Comparison of ENCODE assay signal across 9 mouse cellular contexts in genomic region chr8:125995101-125995986, GRCm38 (mm10). TPM values are rescaled to one million over a fixed set of nuclear protein-coding genes. Genes with fewer than 3 reads are reported as not detected.
A peak's percentile ranks its signal among the peaks of the same experiment; 100 is the strongest.
DNase-seq lines count a peak whose midpoint lies in the region; ATAC-seq lines count a peak whose summit lies in the region.
"Had no signal": no experiment of that assay in that cellular context is flagged by ENCODE, and none has a peak within 500 bp of the region (broad histone marks: within the 10 kb centered on the region; RNA-seq: fewer than 3 reads in every experiment).

Kcnk1 (plus strand) TSS chr8:125995170.

- no peak within 1 kb of the TSS for H3K27ac ChIP-seq in heart, embryonic 11.5 days (ENCODE audit: low read depth, low read length)
- H3K27ac ChIP-seq in liver, embryonic 16.5 days (ENCODE audit: low read length), result no peak within 1 kb of the TSS

- H3K4me2 ChIP-seq in heart, embryonic 11.5 days, result peak within 1 kb of the TSS; percentile 94
- peak within 1 kb of the TSS; percentile 19 for H3K4me2 ChIP-seq in liver, embryonic 16.5 days (ENCODE audit: low read depth, low read length)

- H3K27me3 ChIP-seq in heart, embryonic 11.5 days (ENCODE audit: control insufficient read depth, insufficient read depth, low read length), result peaks cover 59% of the 10 kb centered on the region
- H3K27me3 ChIP-seq in liver, embryonic 16.5 days (ENCODE audit: control insufficient read depth, insufficient read depth, low read depth, low read length), result peaks cover 39% of the 10 kb centered on the region

- H3K4me1 ChIP-seq in heart, embryonic 11.5 days (ENCODE audit: control insufficient read depth, insufficient read depth, low read length), result no peaks in the 10 kb centered on the region
- no peaks in the 10 kb centered on the region for H3K4me1 ChIP-seq in liver, embryonic 16.5 days (ENCODE audit: control insufficient read depth, low read depth, low read length)

- H3K4me3 ChIP-seq in heart, embryonic 11.5 days (ENCODE audit: low read depth, low read length), result peak within 1 kb of the TSS; percentile 57
- H3K4me3 ChIP-seq in liver, embryonic 16.5 days (ENCODE audit: low read depth, low read length), result peak within 1 kb of the TSS; percentile 23; the same call in 1 of the 2 replicates

- no peak for ATAC-seq in heart, embryonic 11.5 days (replicated peaks; ENCODE audit: insufficient number of reproducible peaks, low FRiP score, low TSS enrichment)
- ATAC-seq in liver, embryonic 16.5 days (ENCODE audit: low read depth), result no peak
- ATAC-seq in activated CD4-positive, CD25-positive, alpha-beta regulatory T cell, adult 4 months, result no peak

- H3K9me3 ChIP-seq in heart, embryonic 11.5 days (replicated peaks; ENCODE audit: control insufficient read depth, low read length), result no peaks in the 10 kb centered on the region
- H3K9me3 ChIP-seq in liver, embryonic 16.5 days (replicated peaks; ENCODE audit: control insufficient read depth, low read length), result no peaks in the 10 kb centered on the region

- WGBS in heart, embryonic 11.5 days (ENCODE audit: insufficient replicate concordance), result under 1% methylated on average over 73 of the region's 73 CpGs
- 1% methylated on average over 73 of the region's 73 CpGs for WGBS in liver, embryonic 16.5 days (ENCODE audit: insufficient replicate concordance)

- no peak for DNase-seq in heart, postnatal 25 days (ENCODE audit: low spot score)
- DNase-seq in embryo, embryonic 11.5 days (ENCODE audit: low read depth, low spot score), result peak; percentile 31
- DNase-seq in heart, postnatal 10 days, result peak; percentile 8 to 11
- DNase-seq in layer of hippocampus, adult 18-20 months (ENCODE audit: low spot score in 2 of 2), result peak; percentile 61 to 80
- peak; percentile 70 for DNase-seq in ovary, postnatal 36 days (ENCODE audit: low spot score)

- intact Hi-C loops in heart, postnatal 25 days (cut with DNase I), result no loop called here
- intact Hi-C loops in heart, postnatal 10 days (cut with DNase I), result no loop called here

- H3K9ac ChIP-seq in heart, embryonic 11.5 days (ENCODE audit: low read depth, low read length), result peak within 1 kb of the TSS; percentile 62
- no peak within 1 kb of the TSS for H3K9ac ChIP-seq in liver, embryonic 16.5 days (ENCODE audit: low read depth, low read length)

- no peaks in the 10 kb centered on the region for H3K36me3 ChIP-seq in heart, embryonic 11.5 days (ENCODE audit: control insufficient read depth, insufficient read depth, low read length)
- H3K36me3 ChIP-seq in liver, embryonic 16.5 days (ENCODE audit: control insufficient read depth, insufficient read depth), result no peaks in the 10 kb centered on the region

RNA-seq across cellular contexts. Expression of gene Kcnk1, which starts in this region (rescaled TPM):
- 2.3 and 4.0 TPM in 2 replicates for polyA plus RNA-seq in heart, embryonic 11.5 days (2014; fragmentation: Nextera tagmentation; extraction: Ambion mirVana)
- total RNA-seq in heart, postnatal 25 days (2021), result under 1 TPM in 1 of 2 experiments, not detected in 1; 0.18 TPM
- total RNA-seq in heart, postnatal 10 days (2021), result under 1 TPM; 0.15 to 0.19 TPM
- 10 to 100 TPM; 77.8 to 77.9 TPM for total RNA-seq in layer of hippocampus, adult 18-20 months (2021)
- 0.13 and 0.61 TPM in 2 replicates for polyA plus RNA-seq in liver, embryonic 16.5 days (2015; fragmentation: Nextera tagmentation; extraction: Ambion mirVana)
- polyA plus RNA-seq in activated CD4-positive, CD25-positive, alpha-beta regulatory T cell, adult 4 months (2017; shearing (Covaris generic)), result not detected
- total RNA-seq: CH12.LX had no signal

Comparison
In these comparisons a context has a peak if more than half of its experiments do, and no peak if none do; other contexts are left out.
1. RNA of gene Kcnk1 (total RNA-seq): 77.8 to 77.9 TPM in layer of hippocampus, adult 18-20 months; 0.15 to 0.19 TPM in heart, postnatal 10 days and 0.18 TPM in heart, postnatal 25 days; every median in the first group is over 10 times any median in the second.
2. Peak in DNase-seq in heart, postnatal 10 days; RNA of the gene not detected or under 1 TPM.